Mouse (Mus musculus): Measurements from ENCODE around the gene E2f1.

The E2f1 gene

GRCm38 (mm10) chr2:154551927-154552326 lies 17.8 kb downstream of the E2f1 start:
- in situ Hi-C loops (cut with MboI, MseI), result no loop called here

DNA sequence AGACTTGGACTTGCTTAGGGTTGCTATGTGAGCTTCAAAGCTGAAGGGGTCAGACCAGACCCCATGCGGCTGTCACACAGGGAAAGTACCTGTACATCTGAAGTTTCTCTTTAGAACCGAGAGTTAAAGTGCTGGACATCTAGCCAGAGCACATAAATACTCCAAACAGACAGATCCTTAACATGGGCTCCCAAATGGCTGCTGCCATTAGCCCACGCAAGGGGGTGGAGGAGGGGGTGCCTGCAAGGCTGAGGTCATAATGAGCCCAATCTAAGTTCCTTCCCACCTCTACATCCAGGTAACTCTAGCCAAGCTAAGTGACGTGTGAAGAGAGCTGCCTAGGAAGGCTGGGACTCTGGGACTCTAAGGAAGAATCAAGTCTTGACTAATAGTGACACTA lies 18.2 kb downstream of the E2f1 start, which contains the start of gene Actl10:
Gene Actl10, plus strand, starts transcription at position 301 of the 400 bp plus-strand sequence.
- in situ Hi-C loops (cut with MboI, MseI), result no loop called here

GRCm38 (mm10) chr2:154550937-154551336 lies 18.8 kb downstream of the E2f1 start:
- in situ Hi-C loops (cut with MboI, MseI), result no loop called here

GRCm38 (mm10) chr2:154549886-154550189 lies 19.9 kb downstream of the E2f1 start:
- in situ Hi-C loops (cut with MboI, MseI), result no loop called here

GRCm38 (mm10) chr2:154549127-154549885 lies 20.4 kb downstream of the E2f1 start:
- in situ Hi-C loops (cut with MboI, MseI), result no loop called here

GRCm38 (mm10) chr2:154548688-154549087 lies 21.0 kb downstream of the E2f1 start:
- in situ Hi-C loops (cut with MboI, MseI), result no loop called here

DNA sequence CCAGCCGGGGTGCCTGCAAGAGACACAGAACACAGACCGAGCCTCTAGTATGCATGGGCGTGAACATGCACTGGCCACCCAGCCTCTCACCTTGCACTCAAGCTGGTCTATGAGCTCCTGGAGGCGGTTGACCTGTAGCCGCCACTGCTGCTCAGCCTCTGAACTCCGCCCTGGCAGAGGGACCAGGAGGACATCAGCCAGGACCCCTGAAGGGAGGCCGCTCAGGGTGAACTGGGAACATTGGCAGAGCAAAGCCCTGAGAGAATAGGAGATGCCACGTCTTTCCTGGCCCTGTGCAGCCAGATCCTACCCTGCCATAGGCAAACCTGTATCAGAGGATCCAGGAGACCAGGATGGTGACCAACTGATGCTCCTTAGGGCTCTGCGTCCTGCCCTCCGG lies 23.0 kb downstream of the E2f1 start, which contains the start of gene 1700003F12Rik:
Gene 1700003F12Rik, plus strand, starts transcription at position 375 of the 400 bp plus-strand sequence.
- in situ Hi-C loops (cut with MboI, MseI), result no loop called here

- in situ Hi-C loops (cut with MboI, MseI), result no loop called here
These were observed 25.9 kb downstream of the E2f1 start for GRCm38 (mm10) chr2:154543567-154544347.

DNA sequence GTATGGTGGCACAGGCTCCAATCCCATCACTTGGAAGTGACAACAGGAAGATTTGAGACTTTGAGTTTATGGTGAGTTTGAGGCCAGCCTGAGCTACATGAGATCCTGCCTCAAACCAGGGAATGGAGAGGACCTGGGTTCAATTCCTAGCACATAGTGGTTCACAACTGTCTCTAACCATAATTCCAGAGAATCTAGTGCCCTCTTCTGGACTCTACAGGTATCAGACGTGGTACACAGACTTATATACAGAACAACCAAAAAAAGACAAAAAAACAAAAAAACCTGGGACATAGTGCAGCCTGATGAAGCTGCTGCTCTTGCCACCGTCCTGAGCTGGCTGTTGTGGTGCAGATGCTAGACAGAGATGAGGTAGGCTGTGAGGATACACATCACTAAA lies 28.1 kb downstream of the E2f1 start:
- in situ Hi-C loops (cut with MboI, MseI), result no loop called here

- in situ Hi-C loops (cut with MboI, MseI), result no loop called here
These were observed 30.0 kb downstream of the E2f1 start for GRCm38 (mm10) chr2:154539720-154540119.

DNA sequence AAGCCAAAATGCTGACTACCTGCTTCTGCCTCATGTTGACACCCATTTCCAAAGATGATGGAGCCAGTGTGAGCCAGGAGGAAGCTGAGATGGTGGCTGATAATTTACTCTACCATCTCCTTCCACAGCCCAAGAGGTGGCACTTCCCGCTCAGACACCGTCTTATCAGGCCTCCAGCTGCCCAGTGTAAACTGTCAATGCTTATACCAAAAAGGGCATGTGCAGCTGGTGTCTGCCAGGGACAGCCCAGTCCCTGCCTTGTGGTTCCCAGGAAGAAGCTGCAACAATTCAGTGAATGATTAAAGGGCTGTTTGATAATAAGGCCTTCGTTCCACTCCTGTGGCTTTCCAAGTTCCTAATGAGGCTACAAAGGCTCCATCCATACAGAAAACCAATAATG lies 31.0 kb downstream of the E2f1 start:
- in situ Hi-C loops (cut with MboI, MseI), result no loop called here

DNA sequence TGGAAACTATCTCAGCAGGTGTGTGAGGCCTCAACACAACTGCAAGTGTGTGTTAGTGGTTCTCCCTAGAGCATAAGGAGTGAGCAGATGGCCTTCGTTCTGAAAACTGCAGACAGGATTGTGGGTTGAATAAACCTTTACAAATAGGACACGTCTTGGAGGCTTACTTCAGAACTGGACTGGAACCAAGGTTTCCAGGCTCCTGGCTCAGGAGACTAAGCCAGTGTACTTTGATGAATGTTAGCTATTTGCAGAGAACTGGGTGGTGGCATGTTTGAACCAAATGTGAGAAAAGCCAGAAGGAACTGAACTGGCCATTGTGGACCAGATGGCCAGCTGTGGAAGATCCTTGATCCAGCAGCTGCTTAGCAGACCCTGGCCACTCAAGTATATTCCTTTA lies 31.4 kb downstream of the E2f1 start:
- in situ Hi-C loops (cut with MboI, MseI), result no loop called here

DNA sequence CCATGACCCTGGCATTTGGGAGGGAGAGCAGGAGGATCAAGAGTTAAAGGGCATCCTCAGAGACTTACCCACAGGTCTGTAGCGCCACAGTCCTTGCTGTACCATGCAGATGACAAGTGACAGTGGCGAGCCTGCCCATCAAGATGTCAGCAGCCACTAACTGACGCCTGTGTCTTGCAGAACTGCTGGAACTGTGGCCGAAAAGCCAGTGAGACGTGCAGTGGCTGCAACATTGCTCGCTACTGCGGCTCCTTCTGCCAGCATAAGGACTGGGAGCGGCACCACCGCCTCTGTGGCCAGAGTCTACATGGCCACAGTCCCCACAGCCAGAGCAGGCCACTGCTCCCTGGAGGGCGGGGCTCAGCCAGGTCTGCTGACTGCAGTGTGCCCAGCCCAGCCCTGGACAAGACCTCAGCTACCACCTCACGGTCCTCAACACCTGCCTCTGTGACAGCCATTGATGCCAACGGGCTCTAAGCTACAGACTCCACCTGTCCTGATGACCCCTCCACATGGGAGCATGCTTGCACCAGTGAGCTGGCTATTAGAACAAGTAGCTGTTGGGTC lies 34.9 kb downstream of the E2f1 start:
- in situ Hi-C loops (cut with MboI, MseI), result no loop called here

GRCm38 (mm10) chr2:154532888-154533287 lies 36.8 kb downstream of the E2f1 start:
- in situ Hi-C loops (cut with MboI, MseI), result no loop called here

GRCm38 (mm10) chr2:154526531-154526930 lies 43.2 kb downstream of the E2f1 start:
- in situ Hi-C loops (cut with MboI, MseI), result no loop called here

DNA sequence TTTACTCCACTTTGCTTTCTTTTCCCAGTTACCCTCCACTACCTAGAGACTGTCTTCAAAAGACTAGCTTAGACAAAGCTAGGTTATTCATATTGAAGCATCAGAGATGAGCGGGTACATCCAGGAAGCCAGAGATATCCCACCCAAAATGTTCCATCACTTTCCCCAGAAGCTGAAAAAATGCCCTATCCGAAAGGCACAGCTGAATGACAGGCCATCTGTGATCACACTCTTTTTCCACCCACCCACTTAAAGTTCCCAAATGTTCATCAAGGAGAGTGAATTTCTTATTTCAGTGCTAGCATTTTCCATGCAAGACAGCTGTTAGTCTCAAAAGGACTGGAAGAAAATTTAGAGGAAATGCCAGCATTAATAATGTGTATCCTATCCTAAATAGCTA lies 44.4 kb downstream of the E2f1 start:
- in situ Hi-C loops (cut with MboI, MseI), result no loop called here

GRCm38 (mm10) chr2:154522334-154522733 lies 47.4 kb downstream of the E2f1 start:
- in situ Hi-C loops (cut with MboI, MseI), result no loop called here

DNA sequence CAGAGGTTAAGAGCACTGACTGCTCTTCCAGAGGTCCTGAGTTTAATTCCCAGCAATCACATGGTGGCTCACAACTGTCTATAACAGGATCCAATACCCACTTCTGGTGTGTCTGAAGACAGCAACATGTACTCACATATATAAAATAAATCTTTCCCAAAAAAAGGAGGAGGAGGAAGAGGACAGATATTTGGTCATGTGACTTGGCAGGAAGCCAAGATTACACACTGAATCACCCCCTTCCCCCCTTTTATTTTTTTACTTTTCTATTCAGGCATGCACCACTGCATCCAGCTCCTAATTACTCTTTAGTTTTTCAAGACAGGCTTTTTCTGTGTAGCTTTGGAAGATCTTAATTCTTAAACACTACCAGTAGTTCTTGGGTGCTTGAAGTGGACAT lies 48.2 kb downstream of the E2f1 start:
- in situ Hi-C loops (cut with MboI, MseI), result no loop called here

- in situ Hi-C loops (cut with MboI, MseI), result no loop called here
These were observed 52.3 kb downstream of the E2f1 start for GRCm38 (mm10) chr2:154517424-154517823.

GRCm38 (mm10) chr2:154516944-154517343 lies 52.7 kb downstream of the E2f1 start:
- in situ Hi-C loops (cut with MboI, MseI), result no loop called here

DNA sequence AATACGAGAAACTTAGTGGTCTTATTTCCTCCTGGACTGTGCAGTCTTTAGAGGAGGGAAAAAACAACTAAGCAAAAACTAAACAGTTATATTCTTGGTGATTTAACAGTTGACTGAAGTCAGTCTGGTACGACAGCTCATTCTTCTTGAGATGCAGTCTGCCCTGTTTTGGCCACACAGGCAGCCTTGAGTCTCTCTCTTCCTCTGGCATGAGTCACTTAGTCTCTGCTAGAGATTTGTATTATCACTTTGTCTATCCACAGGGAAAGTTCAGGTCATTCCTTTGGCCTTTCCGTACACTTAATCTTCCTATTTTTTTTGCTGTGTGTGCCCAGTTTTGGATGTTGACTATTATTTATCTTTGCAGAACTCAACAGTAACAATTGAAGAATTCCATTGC lies 59.6 kb downstream of the E2f1 start:
- in situ Hi-C loops (cut with MboI, MseI), result no loop called here
